Mouse (Mus musculus) CD8-positive naive resting alpha-beta T cell, adult 2 months (primary cell): Measurements from ENCODE around the gene Nmt2.

Source experiments
- DNase-seq, 2 experiments: peaks; one replicate each; pipeline ENCODE4 v3.0.0; 2022; ENCODE audit warnings: low read depth in 2 of 2, low spot score in 2 of 2

Nmt2 gene

DNA sequence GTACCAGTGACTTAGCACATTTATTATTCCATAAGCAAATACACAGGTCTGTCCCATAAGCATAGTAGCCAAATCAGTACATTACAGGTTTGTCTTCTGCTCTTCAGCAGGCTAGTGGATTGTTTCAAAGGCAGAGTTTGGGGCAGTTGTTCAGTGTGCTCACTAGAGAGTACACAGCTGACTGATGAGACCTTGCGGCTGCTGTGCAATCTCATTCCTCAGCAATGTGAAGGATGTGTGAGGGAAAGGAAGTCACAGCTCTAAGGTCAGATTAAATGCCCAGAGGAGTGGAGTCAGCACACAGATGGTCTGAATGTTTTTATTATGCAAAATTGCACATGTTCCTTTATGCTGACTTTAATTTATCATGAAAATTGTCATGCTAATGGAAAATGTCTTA lies 42.5 kb downstream of the Nmt2 start:
- no peak for DNase-seq

DNA sequence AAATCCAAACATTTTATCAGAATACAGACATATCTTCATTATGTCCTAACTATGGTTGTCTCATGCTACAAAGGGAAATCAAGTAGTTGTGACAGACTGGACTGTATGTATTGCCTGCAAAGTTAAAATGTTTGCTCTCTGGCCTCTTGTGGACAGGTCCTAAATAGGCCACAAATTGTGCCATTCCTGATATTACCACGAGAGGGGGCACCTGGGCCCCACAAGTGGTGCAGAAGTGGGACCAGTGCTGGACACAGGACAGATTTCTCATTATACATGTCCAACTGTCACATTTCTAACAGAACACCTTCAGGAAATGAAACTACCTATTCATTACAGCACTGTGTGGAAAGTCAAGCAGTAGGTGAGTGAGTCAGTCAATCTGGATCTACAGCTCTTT lies 43.3 kb downstream of the Nmt2 start:
- DNase-seq = no peak

- DNase-seq = no peak
Measured at GRCm38 (mm10) chr2:3331071-3331703, 47.2 kb downstream of the Nmt2 start.

DNA sequence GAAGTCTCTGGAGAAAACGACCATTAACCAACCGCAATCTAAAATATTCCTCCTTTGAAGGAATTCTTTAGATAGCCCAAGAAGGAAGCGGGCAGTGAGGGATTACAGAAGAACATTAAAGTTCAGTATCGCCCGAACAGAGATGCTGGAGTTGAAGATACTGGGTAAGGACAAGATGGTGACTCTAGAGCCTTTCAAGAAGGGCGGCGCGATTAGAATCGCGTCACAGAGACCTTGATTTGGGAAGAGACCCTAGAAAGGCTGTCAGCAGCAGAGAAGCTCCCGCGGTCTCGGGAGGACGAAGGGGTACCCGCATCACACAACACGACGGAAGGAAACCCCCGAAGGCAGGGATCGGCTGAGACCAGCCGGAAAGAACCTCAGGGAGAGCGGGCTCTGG lies 48.0 kb downstream of the Nmt2 start:
- no peak for DNase-seq

DNA sequence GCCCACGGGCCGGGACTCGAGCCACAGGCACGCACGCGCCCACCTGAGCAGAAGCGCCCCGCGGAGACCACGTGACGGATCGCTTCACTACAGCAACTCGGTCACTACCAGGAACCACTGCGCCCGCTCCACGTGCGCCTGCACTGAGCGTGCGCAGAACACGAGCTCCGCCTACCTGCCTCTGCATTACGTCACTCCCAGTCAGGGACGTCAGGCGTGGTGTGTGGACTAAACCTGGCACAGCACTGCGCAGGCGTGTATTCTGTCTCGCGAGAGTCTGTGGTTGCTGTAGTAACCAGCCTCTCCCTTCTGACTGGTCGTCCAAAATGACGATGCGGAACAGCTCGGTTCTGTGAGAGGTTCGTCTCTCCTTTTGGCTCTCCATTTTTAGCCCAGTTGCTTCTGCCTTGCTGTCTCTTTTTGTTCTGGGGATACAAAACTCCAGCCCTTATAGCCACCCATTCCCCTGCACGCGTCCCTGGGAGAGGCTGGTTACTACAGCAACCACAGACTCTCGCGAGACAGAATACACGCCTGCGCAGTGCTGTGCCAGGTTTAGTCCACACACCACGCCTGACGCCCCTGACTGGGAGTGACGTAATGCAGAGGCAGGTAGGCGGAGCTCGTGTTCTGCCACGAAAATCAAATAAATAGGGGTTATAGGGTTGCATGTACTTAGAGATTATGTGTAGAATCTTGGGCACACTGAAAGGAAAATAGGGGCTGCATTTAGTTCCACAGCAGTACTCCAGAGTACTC lies 48.7 kb downstream of the Nmt2 start, which contains the start of gene Rpp38:
Rpp38 (minus strand) TSS at position 160 of the 759 bp plus-strand sequence.
- DNase-seq = peak; percentile 98 to 99

DNA sequence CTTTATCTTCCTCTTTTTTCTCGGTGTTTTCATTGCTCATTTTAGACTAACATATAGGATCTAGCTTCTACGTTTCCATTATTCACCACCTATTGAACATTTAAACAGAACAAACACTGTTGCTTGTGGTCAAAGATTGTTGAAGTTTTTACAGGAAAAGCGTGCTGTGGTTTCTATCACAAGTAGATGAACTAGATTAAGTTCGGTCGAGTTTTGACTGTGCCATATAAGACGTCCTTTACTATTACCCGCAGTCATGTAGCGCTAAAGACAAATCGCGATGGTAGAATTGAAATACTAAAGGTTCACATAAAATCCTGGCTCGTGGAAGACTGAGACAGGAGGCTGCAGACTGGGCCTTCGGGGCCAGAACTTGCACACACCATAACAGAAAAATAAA lies 49.7 kb downstream of the Nmt2 start:
- no peak for DNase-seq

DNA sequence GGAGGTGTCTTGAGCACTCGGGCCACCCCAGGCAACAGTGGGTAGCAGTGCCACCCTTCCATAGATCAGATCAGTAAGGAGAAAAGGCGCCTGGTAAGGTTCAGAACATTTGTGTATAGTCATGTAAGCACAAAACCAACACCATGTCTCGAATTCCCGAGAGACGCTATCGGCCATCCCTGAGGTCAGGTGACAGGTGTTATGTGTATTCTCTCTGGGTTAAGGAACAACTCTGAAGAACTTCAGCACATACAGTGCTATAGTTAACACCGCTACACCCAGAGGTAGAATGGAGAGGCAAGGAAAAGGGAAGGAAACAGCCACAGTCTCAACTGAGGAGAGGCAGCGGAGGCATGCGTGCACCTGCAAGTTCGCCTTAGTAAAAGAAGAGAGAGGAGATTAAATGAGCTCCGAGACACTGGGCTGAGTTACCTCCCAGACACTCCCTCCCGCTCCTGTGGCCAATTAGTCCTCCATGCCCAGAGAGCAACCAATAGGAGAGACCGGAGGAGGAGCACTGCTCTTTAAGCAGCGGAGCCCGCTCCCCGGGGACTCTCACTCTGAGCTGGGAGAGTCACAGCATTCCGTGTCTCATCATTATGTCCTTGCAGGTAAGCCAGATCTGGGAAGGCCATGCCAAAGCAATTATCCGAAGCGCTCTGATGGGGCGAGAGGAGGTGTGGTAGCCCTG lies 51.7 kb downstream of the Nmt2 start, which contains the start of gene Acbd7:
Acbd7 (plus strand) TSS at position 558 of the 691 bp plus-strand sequence.
- DNase-seq = peak; percentile 30 to 34

DNA sequence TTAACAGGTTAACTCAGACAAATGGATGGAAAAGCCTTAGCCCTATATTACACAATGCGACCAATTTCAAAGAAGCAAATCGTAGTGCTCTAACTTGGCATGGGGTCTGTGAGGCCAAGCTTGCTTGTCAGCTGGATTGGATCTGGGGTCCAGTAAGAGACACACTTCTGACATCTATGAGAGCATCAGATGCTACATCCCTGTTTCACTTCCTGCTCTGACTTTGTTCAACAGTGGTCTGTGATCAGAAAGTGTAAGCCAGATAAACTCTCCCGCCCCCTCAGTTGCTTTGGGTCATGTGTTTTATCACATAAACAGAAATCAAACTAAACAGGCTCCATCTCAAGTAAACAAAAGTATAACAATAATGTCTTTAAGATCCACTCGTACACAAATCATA lies 64.4 kb downstream of the Nmt2 start:
- DNase-seq = no peak

DNA sequence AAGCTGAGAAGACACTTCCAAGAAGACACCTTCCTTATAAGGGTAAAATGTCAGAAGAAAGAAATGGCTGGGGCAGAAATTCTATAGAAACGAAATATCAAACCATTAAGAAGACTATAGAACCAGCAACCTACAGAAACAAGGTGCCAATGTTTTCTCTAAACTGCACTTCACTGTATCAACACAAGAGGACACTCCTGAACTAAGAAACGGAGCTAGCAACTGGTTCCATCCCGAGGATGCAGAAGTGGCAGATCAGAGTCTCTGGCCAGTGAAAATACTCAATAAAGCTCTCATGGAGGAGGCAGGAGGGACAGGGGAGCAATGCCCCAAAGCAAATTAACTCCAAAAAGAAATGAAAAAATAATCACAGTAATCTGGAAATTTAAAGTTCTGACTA lies 64.9 kb downstream of the Nmt2 start:
- peak in 1 of 2 experiments; percentile 8 for DNase-seq

DNA sequence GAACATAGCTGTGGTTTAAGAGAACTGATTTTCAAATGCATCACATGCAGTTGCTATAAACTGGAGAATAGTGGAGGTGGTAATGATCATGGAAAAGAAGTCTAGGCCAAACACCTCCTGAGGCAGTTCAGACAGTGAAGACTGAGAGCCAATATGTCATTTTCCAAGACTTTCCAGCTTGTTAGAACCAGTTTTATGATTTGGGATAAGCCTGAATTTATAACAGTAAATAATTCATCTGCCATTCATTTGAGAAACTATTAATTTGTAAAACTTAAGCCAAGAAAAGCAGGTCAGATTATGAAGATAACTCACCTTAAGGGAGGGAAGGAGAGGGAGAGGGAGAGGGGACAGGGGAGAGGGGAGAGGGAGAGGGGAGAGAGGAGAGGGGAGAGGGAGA lies 69.1 kb downstream of the Nmt2 start:
- DNase-seq = no peak

DNA sequence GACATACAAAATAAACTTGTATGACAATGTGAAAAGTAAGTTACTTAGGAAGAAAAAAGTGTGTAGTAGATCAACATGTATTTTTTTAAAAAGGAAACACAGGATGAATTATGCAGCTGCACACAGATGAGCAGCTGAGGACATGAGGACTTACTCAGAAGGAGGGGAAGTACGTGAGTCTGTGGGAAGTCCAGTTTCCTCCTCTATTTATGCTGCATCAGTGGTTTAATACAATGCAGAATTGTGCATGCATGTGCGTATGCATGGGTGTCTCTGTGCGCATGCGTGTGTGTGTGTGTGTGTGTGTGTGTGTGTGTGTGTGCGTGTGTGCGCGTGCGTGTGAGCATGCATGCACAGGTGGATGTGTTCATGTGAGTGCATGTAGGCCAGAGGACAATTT lies 71.8 kb downstream of the Nmt2 start:
- no peak for DNase-seq

DNA sequence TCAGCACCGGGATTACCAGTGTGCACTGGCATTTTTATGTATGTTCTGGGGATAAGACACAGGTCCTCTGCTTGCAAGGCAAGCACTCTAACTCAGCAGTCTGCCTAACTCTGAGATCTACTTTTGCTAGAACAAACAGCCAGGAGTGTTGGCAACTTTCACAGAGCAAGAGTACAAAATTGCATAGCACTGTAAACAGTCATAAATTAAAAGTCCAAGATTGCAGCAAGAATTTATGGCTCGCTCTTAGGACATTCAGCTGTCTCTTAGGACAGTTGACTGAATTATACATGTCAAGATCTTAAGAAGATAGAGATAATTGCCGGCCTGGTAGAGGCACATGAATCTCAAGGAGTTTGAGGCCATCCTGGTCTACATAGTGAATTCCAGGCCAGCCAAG lies 72.3 kb downstream of the Nmt2 start:
- DNase-seq = no peak

- no peak for DNase-seq
Measured at GRCm38 (mm10) chr2:3357887-3358286, 73.9 kb downstream of the Nmt2 start.

- DNase-seq = no peak
Measured at GRCm38 (mm10) chr2:3361067-3361466, 77.1 kb downstream of the Nmt2 start.

- no peak for DNase-seq
Measured at GRCm38 (mm10) chr2:3365127-3365526, 81.1 kb downstream of the Nmt2 start.
